Mouse (Mus musculus): ENCODE results near the gene Bbs9.

The Bbs9 gene

DNA sequence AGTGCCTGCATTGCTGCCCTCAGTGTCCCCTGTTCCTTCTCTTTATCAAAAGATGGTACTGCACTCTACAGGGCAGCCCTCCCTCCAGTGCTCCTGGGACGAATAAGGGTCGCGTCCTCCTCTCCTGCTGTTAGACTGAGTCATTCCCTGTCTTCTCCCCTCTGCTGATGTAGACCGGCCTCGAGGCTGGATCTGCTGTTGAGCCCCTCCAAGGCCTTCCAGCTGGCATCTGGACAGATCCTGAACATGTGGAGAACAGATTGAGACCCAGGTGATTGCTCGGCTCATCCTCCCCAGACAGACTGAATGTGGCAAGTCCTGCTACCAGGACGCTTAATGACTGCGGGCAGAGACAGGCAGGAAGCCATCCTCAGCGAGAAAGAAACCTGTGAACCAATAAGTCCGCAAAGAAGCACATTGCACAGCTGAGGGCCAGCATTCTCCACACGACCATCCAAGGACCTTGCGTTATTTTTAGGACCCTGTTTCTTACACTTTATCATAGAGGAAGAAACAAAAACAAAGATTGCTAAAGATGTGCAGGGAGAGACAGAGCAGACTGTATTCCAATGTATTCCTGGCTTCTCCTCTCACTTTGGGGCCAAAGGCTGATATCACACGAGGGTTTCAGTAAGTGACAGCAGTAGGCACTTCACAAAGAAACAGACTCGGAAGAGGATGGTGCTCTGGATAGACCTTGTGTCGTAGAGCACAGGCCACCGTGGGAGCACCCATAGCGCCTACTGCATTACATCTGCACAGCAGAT, 275.4 kb downstream of the Bbs9 start:
- no peak for DNase-seq (ENCODE audit: low read depth)

DNA sequence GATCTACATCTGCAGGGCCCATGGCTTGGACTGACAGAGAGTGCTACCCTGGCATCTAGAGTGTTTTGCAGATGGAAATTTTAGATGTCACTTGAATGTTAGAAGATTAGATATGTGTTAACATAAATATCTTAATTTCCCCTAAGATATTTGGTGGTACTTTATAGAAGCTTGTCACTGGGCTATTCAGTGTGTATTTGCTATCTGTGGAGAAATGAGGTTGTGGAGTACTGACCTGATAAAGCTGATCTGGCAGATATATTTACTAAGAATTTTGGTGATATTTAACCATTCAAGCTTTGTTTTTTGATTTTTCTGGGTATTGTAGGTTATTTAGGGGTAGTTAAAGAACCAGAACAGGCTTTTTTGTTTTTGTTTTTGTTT, 276.0 kb downstream of the Bbs9 start:
- no peak for DNase-seq (ENCODE audit: low read depth)

DNA sequence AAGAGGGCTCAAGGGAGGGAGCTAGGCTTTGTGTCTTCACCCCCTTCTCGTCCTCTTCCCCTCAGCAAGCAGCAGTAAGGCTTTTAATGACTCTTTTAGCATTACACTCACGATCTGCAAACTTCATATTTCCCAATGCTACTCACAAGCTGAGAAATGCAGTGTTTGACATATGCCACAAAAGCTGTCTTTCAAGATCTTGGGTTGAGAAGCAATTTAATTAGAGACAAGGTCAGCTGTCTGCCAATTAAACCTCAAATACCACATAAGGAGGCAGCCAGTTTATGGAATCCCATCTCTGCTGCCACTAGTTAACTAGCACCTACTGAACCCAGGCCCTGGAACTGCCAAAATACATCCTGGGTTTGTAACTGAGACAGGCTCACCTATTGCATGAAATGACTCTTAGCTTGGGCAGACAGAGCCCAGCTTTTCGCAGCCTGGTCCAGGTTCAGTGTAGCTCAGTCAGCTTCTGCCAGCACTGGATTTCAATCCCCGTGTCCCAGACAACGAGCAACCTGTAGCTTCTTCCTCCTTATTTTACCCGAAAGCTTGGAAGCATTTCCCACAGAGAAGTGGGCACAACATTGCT, 278.7 kb downstream of the Bbs9 start:
- no peak for DNase-seq (ENCODE audit: low read depth)

DNA sequence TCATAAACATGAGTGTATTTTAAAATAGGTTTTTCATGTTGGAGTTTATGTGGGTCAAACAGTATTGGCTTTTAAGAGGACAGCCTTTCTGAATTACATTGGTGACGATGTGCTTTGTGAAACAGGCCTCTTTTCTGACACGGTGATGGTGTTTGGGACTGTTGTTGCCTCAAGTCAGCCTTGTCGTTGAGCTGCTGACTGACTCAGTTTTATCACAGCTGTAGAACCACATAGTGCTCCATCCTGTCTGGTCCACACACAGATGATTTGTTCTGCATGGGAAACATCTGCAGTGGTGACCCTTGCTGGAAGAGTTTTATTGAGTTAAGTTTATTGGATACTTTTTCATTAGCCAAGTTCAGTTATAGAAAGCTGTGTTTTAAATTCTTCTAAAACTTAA, 283.0 kb downstream of the Bbs9 start:
- DNase-seq (ENCODE audit: low read depth), result no peak

- DNase-seq (ENCODE audit: low read depth), result no peak
Observed at GRCm38 (mm10) chr9:22759241-22759640, 283.7 kb downstream of the Bbs9 start.

GRCm38 (mm10) chr9:22760376-22760775, 284.9 kb downstream of the Bbs9 start:
- no peak for DNase-seq (ENCODE audit: low read depth)

DNA sequence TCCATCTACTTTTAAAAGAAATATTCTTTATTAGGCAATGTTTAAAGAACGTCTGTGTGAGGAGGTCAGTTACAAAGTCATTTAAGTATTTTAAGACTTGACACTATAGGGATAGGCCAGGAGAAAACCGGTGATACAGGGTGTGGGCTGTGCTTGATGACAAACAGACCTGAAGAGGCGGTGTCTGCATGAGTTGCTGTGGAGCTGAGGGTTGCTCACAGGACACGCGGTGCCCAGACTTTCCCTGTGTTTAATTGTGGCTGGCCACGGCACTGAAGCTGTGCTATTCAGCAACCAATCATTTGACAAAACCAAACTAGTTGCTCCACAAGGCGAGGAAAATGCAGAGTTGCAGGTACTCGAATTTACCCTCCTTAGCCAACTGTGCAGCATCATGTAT, 286.0 kb downstream of the Bbs9 start:
- DNase-seq (ENCODE audit: low read depth), result no peak

DNA sequence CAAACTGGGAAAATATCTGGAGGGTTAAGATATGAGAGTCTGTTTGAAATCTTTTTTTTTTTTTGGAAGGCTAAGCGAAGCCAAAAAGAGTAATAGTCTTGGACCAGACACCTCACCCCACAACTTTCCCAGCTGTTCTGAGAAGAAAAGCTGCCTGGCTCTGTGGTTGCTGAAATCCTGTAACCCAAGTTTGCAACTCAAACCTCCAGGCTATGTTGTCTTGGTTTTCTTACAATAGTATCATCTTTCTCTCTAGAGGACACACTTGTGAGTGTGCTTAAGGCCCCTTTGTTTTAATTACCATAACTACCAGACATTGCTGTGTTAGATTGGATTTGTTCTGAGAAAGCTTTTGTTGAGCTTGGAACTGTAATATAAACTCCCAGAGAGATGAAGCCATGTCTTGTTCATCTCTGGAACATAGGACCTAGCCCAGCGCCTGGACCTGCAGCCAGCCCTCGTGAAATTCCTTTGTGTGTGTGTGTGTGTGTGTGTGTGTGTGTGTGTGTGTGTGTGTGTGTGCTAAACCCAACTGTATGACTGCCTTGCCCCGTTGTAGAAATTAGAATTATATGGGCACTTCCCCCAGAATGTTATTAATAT, 290.2 kb downstream of the Bbs9 start:
- DNase-seq (ENCODE audit: low read depth), result no peak

DNA sequence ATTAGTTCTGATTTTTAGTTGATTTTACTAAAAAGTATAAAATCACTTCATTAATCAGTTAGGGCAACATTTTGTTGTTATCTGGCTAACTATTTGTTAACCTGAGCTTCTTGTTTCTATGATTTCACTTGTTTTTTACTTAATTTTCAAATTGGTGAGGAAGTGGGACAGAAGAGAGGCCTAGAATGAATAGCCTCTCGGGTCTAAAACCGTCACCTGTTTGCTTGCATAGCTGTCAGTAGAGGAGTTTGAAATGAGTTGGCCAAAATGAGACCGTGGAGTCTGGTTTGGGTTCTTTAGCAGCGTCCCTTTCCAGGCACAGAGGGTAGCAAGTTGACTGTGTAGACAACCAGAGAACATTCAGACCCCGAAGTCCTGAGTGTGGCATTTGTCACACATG, 291.6 kb downstream of the Bbs9 start:
- no peak for DNase-seq (ENCODE audit: low read depth)

GRCm38 (mm10) chr9:22767860-22768259, 292.3 kb downstream of the Bbs9 start:
- no peak for DNase-seq (ENCODE audit: low read depth)

DNA sequence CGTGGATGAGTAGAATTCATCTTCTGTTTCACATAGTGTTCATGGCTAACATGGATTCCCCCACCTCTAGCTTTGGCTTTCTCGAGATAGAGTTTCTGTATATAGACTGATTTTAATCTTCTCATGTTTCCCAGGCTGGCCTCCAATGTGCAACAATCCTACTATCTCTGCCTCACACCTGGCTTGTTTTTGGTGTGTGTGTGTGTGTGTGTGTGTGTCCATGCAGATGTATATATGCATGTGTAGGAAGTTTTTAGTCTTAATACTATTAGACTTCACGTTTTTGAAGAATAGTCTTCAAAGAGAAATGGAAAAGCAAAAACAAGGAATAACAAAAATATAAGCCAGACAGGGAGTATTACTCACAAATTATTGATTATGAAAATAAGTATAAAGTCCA, 296.3 kb downstream of the Bbs9 start:
- peak; percentile 6 for DNase-seq (ENCODE audit: low read depth)

DNA sequence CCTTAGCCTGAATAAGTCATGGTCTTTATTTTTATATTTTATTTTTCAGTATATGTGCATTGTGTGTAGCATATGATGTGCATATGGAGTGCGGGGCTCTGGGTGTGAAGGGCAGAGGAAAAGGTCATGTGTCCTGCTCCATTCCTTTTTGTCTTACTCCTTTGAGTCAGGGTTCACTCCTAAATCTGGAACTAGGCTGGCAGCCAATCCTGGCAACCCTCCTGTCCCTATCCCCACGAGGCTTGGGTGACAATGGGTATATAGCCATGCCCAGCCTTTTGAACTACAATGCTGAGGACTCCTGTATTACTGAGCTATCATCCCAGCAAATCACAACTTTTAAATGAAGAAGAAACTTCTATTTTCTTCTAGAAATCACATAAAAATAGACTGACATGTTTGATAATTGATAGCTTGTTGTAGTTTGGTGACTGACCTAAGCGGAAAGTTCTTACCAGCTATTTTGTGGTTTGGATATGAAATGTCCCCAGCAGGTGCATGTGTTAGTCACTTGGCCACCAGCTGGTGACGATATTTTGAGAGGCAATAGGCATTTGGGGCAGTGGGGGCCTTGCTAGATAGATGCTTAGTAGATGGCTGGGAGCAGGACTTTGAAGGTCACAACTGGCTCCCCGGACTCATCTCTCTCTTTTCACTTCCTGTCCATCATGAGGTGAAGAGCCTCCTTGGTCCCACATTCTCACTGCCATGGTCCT, 300.9 kb downstream of the Bbs9 start:
- no peak for DNase-seq (ENCODE audit: low read depth)

- no peak for DNase-seq (ENCODE audit: low read depth)
Observed at GRCm38 (mm10) chr9:22777425-22777824, 301.9 kb downstream of the Bbs9 start.

GRCm38 (mm10) chr9:22779631-22780030, 304.1 kb downstream of the Bbs9 start:
- no peak for DNase-seq (ENCODE audit: low read depth)

DNA sequence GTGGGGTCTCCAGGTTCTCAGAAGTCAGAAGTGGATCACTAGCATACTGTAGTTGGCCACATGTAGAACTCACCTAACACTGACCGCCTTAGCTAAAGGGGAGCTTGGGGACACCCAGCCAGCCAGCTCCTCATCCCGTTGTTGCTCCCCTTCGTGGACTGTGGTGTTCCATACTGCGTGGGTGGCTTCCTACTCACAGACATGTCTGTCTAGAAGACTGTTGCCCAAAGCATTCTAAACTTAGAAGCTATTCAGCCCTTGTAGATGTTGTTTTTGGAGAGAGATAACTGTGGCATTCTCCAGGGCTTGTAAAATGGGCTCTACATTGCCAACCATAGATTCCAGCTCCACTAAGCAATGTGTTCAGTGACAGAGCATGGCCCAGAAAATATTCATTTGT, 310.5 kb downstream of the Bbs9 start:
- no peak for DNase-seq (ENCODE audit: low read depth)

DNA sequence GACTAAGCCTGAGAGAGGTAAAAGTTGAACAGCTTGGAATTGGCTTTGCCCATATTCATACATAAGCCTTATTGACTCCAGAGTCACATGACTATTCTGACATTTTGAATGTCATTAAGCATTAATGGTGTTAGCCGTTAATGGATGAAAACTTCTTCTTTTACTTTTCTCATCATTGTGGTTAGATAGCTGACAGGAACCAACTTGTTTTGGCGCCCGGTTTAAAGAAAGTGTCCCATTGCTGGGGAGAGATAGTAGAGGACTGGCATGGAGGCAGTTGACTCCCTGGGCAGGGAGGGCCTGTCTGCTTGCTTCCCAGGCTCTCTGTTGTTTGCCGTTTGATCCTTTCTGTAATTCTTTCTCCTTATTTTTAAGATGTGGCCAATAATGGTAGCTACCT, 312.9 kb downstream of the Bbs9 start:
- DNase-seq (ENCODE audit: low read depth), result no peak

GRCm38 (mm10) chr9:22788850-22789249, 313.3 kb downstream of the Bbs9 start:
- DNase-seq (ENCODE audit: low read depth), result no peak

DNA sequence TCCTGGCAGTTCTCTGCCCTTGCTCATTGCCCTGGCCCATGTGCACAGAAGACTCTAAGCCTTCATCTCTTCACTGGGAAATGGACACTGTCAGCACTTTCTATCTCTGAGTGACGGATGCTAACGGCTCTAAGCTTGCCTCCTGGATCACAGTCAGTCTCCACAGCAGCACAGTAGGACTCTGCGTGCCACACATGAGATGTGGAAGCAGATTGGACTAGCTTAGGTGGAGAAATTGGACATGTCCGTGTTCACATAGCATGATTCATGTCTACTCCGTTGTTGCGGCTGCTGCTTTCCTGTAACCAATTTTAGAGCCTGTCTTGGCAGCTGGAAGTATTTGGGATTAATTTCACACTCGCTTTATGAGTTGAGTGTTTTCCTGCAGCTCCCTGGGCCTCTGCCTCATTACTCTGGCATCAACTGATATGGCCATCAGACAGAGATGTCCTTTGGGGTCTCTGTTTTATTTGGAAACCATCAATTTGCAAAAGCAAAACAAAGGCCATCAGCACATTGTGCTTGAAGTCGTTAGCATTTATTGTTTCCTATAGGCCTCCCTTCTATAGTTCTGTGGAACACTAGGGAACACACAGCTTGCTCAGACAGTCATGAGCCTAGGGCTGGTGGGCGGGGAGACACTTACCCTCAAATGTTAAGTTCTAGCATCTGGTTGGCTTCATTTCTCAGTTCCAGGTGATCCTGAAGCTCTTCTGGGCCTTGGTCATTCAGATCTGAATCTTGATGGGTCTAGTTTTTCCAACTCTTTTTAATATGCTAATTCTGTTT, 314.1 kb downstream of the Bbs9 start:
- DNase-seq (ENCODE audit: low read depth), result no peak

GRCm38 (mm10) chr9:22791208-22791607, 315.7 kb downstream of the Bbs9 start:
- no peak for DNase-seq (ENCODE audit: low read depth)

DNA sequence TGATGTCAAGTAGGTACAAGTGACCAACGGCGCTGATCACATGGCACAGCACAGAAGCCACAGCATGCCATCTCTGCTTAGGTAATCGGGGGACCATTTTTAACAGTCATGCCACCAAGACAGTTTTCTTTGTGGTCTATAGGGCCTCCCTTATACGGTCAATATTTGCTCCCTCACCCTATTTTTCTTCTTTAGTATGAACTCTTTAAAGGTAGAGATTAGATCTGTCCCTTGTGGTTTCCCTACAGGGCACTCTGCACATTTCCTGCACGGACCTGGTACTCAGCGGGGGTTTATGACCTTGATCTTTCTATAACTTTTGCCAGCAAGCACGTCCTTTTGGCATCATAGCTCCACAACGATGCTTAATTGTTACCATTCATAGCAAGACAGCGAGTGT, 316.2 kb downstream of the Bbs9 start:
- no peak for DNase-seq (ENCODE audit: low read depth)

DNA sequence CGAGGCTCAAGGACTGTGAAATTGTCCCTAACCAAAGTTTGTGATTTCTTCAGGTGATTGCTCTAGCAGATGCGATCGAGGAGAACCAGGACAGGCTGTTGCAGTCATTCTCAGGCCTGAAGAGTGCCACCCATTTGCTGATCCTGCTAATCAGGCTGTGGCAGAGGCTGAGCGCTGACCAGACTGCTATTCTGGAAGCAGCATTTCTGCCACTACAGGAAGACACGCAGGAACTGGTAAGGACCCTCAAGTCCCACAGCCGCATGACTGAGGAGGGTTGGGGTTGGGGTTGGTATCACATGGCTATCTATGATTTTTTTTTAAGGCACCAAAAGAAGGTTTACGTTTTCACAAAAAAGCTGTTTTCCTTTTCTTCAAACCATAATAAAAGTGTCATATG, 318.2 kb downstream of the Bbs9 start:
- no peak for DNase-seq (ENCODE audit: low read depth)

DNA sequence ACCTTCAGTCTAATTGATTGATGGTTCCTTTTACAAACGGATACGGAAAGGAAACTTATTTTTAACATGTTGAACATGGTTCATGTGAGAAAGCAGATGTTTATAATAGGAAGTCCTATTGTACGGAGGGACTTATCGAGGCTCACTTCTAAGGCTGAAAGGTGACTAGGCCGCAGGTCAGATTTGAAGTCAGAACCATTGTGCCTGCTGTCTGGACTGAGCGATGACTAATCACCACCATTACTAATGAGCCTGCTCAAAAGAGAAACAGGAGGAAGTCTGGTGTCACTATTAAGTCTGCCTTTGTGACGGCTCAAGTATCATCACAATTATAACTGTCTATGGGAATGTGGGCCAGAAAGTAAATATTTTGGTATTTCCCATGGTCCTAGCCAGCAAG, 325.2 kb downstream of the Bbs9 start:
- no peak for DNase-seq (ENCODE audit: low read depth)

Data from c-Kit-positive CD71-positive TER-119-negative erythroid progenitor cells, embryonic 14.5 days (primary cell).